Mouse (Mus musculus) E14TG2a.4 (cell line): Measurements from ENCODE around the gene Abhd12.

Experiments
- H3K27me3 ChIP-seq: 2 replicates; pipeline ENCODE4 v1.6.1; 2014; ENCODE audit warnings: low read length, control low read depth; ENCODE audit not compliant: insufficient read depth
- H3K36me3 ChIP-seq: 2 replicates; pipeline ENCODE4 v1.6.1; 2014; ENCODE audit warnings: low read length, control low read depth; ENCODE audit not compliant: insufficient read depth
- H3K4me1 ChIP-seq: replicated peaks from 2 replicates; pipeline ENCODE4 v1.6.1; 2014; ENCODE audit warnings: low read depth, low read length, control low read depth
- H3K4me3 ChIP-seq: replicated peaks from 2 replicates; pipeline ENCODE4 v1.5.1; 2014; ENCODE audit warnings: mild to moderate bottlenecking, low read length
- H3K9me3 ChIP-seq: 2 replicates; pipeline ENCODE4 v1.6.1; 2014; ENCODE audit warnings: low read length, control low read depth
- CTCF ChIP-seq: conservative IDR thresholded peaks from 2 replicates; pipeline ENCODE4 v1.5.1; 2014; ENCODE audit warnings: low read length
- NANOG ChIP-seq: IDR thresholded peaks from 2 replicates; pipeline ENCODE4 v1.6.1; 2014; ENCODE audit warnings: borderline replicate concordance, low read length, mixed read lengths
- POU5F1 ChIP-seq: IDR thresholded peaks from 2 replicates; pipeline ENCODE4 v1.6.1; 2014; ENCODE audit warnings: low read length, borderline replicate concordance

Abhd12 gene

DNA sequence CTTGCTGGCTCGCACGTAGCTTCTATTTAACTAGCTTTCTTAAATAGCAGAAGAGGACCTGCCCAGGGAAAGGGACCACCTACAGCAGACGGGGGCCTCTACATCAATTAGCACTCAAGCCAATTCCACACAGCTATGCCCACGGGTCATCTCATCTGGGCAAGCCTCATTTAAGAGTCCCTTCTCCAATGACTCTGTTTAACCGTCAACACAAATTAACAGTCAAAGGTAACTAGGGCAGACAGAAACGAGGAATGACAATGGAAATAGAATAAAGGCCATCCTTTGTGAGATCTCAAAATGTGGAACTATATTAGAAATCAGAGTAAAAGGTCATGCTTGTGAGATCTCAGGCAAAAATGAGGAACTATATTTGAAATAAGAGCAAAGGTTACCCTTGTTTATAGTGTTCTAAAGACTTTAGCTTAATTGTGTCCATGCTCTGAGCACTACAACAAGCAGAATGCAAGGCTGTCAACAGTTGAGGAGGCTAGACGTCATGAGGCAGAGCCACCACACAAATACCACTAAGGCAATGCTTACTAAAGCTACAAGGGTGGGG is 8.8 kb downstream of the Abhd12 start:
- H3K4me3 ChIP-seq, result no peak overlapping the region
- H3K36me3 ChIP-seq, result peaks cover 13% of the 10 kb centered on the region
- no peak for TF ChIP-seq CTCF
- H3K27me3 ChIP-seq, result no peaks in the 10 kb centered on the region
- peaks cover 26% of the 10 kb centered on the region for H3K4me1 ChIP-seq
- no peaks in the 10 kb centered on the region for H3K9me3 ChIP-seq

DNA sequence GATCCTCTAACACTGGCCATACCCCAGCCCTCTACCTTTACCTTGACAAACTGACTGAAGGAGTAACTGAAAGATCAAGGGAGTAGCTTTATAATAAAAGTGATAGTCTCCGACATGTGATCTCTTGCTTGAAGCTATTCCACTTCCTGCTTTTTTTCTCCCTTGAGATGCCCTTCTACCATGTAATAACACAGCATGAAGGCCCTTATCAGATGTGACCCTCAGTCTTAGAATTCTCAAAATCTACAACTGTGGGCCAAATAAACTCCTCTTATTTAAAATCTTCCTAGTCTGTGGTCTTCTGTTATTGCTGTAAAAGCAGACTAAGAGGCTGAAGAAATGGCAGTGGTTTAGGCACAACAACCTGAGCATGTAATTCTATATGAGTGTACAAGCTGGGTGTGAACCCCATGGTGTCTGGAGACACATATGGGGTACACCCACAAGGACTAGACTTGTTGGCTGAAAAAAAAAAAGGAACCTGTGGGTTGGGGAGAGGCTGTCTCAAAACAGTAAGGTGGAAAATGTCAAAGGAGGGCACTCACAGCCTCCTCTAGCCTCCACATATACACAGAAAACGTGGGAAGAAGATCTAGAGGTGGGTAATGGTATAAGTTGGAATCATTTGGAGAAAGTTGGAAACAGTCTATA is 9.8 kb downstream of the Abhd12 start:
- H3K9me3 ChIP-seq, result no peaks in the 10 kb centered on the region

GRCm38 (mm10) chr2:150887370-150887769 is 17.2 kb downstream of the Abhd12 start:
- no peak for TF ChIP-seq POU5F1
- TF ChIP-seq NANOG, result no peak
- no peak for TF ChIP-seq CTCF
- peaks cover 16% of the 10 kb centered on the region for H3K36me3 ChIP-seq

More for the DNA sequence above, 9.8 kb downstream of the Abhd12 start:
- H3K27me3 ChIP-seq, result no peaks in the 10 kb centered on the region
- H3K4me1 ChIP-seq, result peaks cover 26% of the 10 kb centered on the region
- TF ChIP-seq CTCF (no peak), NANOG (no peak), POU5F1 (no peak)
- H3K4me3 ChIP-seq, result no peak overlapping the region
- peaks cover 6% of the 10 kb centered on the region for H3K36me3 ChIP-seq

DNA sequence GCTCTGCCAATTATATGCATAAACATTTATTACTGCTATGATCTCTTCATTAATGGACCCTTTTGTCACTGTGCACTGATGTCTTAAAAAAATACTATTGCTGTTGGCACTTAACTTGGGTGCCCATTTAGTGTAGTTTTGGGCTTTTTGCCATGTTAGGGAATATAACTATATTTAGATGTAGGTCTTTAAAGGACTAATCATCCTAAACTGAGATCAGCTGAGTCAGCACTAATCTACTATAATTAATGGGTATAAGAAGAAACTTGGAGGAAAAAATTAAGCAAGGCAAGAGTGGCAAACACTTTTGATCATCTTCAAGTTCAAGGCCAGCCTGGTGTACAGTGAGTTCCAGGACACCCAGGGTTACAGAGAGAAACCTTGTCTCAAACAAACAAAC is 18.2 kb downstream of the Abhd12 start:
- Histone ChIP-seq H3K27me3 (no peaks in the 10 kb centered on the region), H3K4me1 (peaks cover 11% of the 10 kb centered on the region), H3K9me3 (no peaks in the 10 kb centered on the region), H3K4me3 (no peak overlapping the region), H3K36me3 (peaks cover 19% of the 10 kb centered on the region)
- TF ChIP-seq CTCF, result no peak
- TF ChIP-seq POU5F1, result no peak
- TF ChIP-seq NANOG, result no peak

More at GRCm38 (mm10) chr2:150887370-150887769, 17.2 kb downstream of the Abhd12 start:
- Histone ChIP-seq H3K27me3 (no peaks in the 10 kb centered on the region), H3K4me3 (no peak overlapping the region), H3K4me1 (peaks cover 14% of the 10 kb centered on the region), H3K9me3 (no peaks in the 10 kb centered on the region)

GRCm38 (mm10) chr2:150885814-150886213 is 18.7 kb downstream of the Abhd12 start:
- no peak overlapping the region for H3K4me3 ChIP-seq
- peaks cover 8% of the 10 kb centered on the region for H3K4me1 ChIP-seq
- H3K36me3 ChIP-seq, result peaks cover 19% of the 10 kb centered on the region
- H3K9me3 ChIP-seq, result no peaks in the 10 kb centered on the region
- no peaks in the 10 kb centered on the region for H3K27me3 ChIP-seq
- TF ChIP-seq CTCF (no peak), POU5F1 (no peak), NANOG (no peak)

- H3K4me1 ChIP-seq, result peaks cover 8% of the 10 kb centered on the region
- H3K36me3 ChIP-seq, result peaks cover 19% of the 10 kb centered on the region
- no peaks in the 10 kb centered on the region for H3K27me3 ChIP-seq
- no peak for TF ChIP-seq CTCF
- no peak for TF ChIP-seq NANOG
- TF ChIP-seq POU5F1, result no peak
- H3K9me3 ChIP-seq, result no peaks in the 10 kb centered on the region
- H3K4me3 ChIP-seq, result no peak overlapping the region
These were observed 19.8 kb downstream of the Abhd12 start for GRCm38 (mm10) chr2:150884779-150885110.

DNA sequence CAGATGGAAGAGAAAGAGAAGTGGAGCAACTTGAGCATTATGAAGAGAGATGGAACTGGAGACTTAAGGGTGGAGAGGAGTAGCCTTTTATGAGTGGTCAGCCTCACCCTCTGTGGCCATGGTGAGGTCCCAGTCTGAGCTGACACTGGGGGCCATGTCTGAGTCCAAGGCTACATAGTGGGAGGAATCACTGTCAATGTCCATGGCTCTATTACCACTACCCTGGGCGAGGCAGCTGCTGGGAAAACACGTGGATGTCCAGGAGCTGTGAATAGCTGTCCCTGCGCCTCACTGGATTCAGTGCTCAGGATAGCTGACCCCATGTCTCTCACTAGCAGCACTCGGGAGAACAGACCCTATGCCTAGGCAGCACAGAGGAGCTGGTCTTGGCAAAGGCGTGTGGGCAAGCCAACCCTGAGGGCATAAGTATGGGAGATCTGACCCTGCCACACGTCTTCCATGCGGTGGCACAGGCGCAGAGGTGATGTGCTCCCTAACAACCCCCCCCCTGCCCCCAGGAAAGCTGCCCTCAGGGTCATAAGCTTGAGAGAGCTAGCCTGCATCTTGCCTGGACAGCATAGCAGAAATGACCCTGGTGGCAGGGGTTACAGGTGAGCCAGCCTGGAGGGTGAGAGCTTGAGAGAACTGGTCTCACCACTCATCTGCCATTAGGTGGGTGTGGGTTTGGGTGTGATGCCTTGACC is 20.3 kb downstream of the Abhd12 start:
- TF ChIP-seq CTCF (no peak), NANOG (no peak)
- Histone ChIP-seq H3K27me3 (no peaks in the 10 kb centered on the region), H3K4me3 (no peak overlapping the region), H3K4me1 (peaks cover 8% of the 10 kb centered on the region), H3K36me3 (peaks cover 19% of the 10 kb centered on the region), H3K9me3 (no peaks in the 10 kb centered on the region)

DNA sequence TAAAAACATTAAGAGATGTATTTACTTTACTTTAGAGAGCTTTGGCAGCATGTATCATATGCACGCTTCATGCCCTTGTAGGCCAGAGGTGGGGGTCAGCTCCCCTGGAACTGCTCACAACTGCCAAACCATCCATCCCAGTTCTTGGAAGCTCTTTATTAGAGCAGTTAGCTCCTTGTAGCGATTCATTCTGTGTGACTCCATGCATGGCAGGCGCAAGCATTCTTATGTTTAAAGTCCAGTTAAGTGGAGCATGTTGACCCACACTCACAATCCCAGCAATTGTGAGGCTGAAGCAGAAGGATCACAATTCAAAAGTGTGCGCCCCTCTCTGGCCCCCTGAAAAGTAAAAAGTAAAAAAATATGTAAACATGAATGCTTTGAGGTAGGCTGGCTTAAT is 27.0 kb downstream of the Abhd12 start:
- TF ChIP-seq NANOG (no peak), CTCF (no peak), POU5F1 (no peak)
- Histone ChIP-seq H3K4me3 (no peak overlapping the region), H3K36me3 (peaks cover 13% of the 10 kb centered on the region), H3K4me1 (no peaks in the 10 kb centered on the region; the same call in 1 of the 2 replicates), H3K27me3 (no peaks in the 10 kb centered on the region), H3K9me3 (no peaks in the 10 kb centered on the region)
